Comparison of ENCODE assay signal across 9 mouse cellular contexts in the genomic region with DNA sequence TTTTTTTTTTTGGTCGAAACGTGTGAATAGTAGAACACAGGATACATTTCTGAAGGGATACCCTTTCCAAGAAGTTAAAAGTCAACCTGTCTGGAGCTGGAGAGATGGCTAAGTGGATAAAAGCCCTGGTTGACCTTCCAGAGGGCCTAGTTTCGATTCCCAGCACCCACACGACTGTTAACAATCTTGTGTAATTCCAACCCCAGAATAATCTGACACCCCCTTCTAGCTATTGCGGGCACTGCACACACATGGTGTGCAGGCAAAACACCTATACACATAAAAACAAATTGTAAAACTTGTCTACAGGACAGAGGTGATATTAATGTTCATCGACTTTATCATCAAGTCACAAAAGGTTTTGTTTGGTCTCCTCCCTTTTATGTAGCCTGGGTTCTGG. TPM values are rescaled to one million over a fixed set of nuclear protein-coding genes. Genes with fewer than 3 reads are reported as not detected.
DNase-seq lines count a peak whose midpoint lies in the region; ATAC-seq lines count a peak whose summit lies in the region.
"Had no signal": no experiment of that assay in that cellular context is flagged by ENCODE, and none has a peak within 500 bp of the region (broad histone marks: within the 10 kb centered on the region; RNA-seq: fewer than 3 reads in every experiment).

No protein-coding gene starts in this region.

- peak overlapping the region; percentile 62 for H3K4me2 ChIP-seq in lung, embryonic 15.5 days
- peak overlapping the region; percentile 55 for H3K4me2 ChIP-seq in embryonic facial prominence, embryonic 15.5 days (replicated peaks)
- peak overlapping the region; percentile 68 for H3K4me2 ChIP-seq in neural tube, embryonic 14.5 days (ENCODE audit: low read depth, low read length)

- no peaks in the 10 kb centered on the region for H3K9me3 ChIP-seq in lung, embryonic 15.5 days
- no peaks in the 10 kb centered on the region for H3K9me3 ChIP-seq in embryonic facial prominence, embryonic 15.5 days (replicated peaks)
- H3K9me3 ChIP-seq in limb, embryonic 10.5 days (replicated peaks), result no peaks in the 10 kb centered on the region
- H3K9me3 ChIP-seq in neural tube, embryonic 14.5 days (ENCODE audit: control insufficient read depth, low read length), result no peaks in the 10 kb centered on the region

- no peak for DNase-seq in lung, adult 18-20 months
- DNase-seq in limb, embryonic 10.5 days (ENCODE audit: low spot score), result no peak
- no peak for DNase-seq in right cerebral cortex, adult 18-20 months
- DNase-seq: adrenal gland, postnatal 36 days had no signal

- H3K27me3 ChIP-seq in lung, embryonic 15.5 days, result no peaks in the 10 kb centered on the region
- H3K27me3 ChIP-seq in embryonic facial prominence, embryonic 15.5 days, result no peaks in the 10 kb centered on the region
- no peaks in the 10 kb centered on the region for H3K27me3 ChIP-seq in limb, embryonic 10.5 days (ENCODE audit: low read depth, poor library complexity, severe bottlenecking)
- H3K27me3 ChIP-seq in neural tube, embryonic 14.5 days (ENCODE audit: control insufficient read depth, insufficient read depth, low read length), result no peaks in the 10 kb centered on the region

- ATAC-seq in lung, embryonic 15.5 days (ENCODE audit: borderline replicate concordance, extremely low read depth, low FRiP score, low TSS enrichment), result no peak
- ATAC-seq in embryonic facial prominence, embryonic 15.5 days (ENCODE audit: insufficient number of reproducible peaks, low FRiP score, low TSS enrichment, low read depth), result no peak
- ATAC-seq in neural tube, embryonic 14.5 days (ENCODE audit: low read depth), result no peak
- ATAC-seq in activated CD4-positive, CD25-positive, alpha-beta regulatory T cell, adult 4 months, result no peak
- ATAC-seq in CD4-positive, CD25-positive, alpha-beta regulatory T cell, adult 4 months, result no peak

- H3K4me3 ChIP-seq in lung, embryonic 15.5 days, result peak overlapping the region; percentile 79
- H3K4me3 ChIP-seq in embryonic facial prominence, embryonic 15.5 days (replicated peaks), result peak overlapping the region; percentile 94
- peak overlapping the region; percentile 93 for H3K4me3 ChIP-seq in limb, embryonic 10.5 days
- H3K4me3 ChIP-seq in neural tube, embryonic 14.5 days (ENCODE audit: low read depth, low read length), result peak overlapping the region; percentile 82

- H3K36me3 ChIP-seq in lung, embryonic 15.5 days, result peaks cover 18% of the 10 kb centered on the region; the same call in 1 of the 2 replicates
- H3K36me3 ChIP-seq in embryonic facial prominence, embryonic 15.5 days, result peaks cover 23% of the 10 kb centered on the region
- peaks cover 33% of the 10 kb centered on the region for H3K36me3 ChIP-seq in limb, embryonic 10.5 days
- peaks cover 20% of the 10 kb centered on the region for H3K36me3 ChIP-seq in neural tube, embryonic 14.5 days (ENCODE audit: control insufficient read depth, insufficient read depth, low read length)

- peaks cover 13% of the 10 kb centered on the region for H3K4me1 ChIP-seq in lung, embryonic 15.5 days
- H3K4me1 ChIP-seq in embryonic facial prominence, embryonic 15.5 days, result peaks cover 6% of the 10 kb centered on the region
- peaks cover 13% of the 10 kb centered on the region for H3K4me1 ChIP-seq in limb, embryonic 10.5 days
- H3K4me1 ChIP-seq in neural tube, embryonic 14.5 days (ENCODE audit: control insufficient read depth, insufficient read depth, low read length), result peaks cover 6% of the 10 kb centered on the region; the same call in 1 of the 2 replicates

- H3K9ac ChIP-seq in lung, embryonic 15.5 days, result no peak overlapping the region; the same call in 1 of the 2 replicates
- H3K9ac ChIP-seq in embryonic facial prominence, embryonic 15.5 days, result no peak overlapping the region
- H3K9ac ChIP-seq in neural tube, embryonic 14.5 days (replicated peaks; ENCODE audit: low read depth, low read length), result peak overlapping the region; percentile 74; the same call in 1 of the 2 replicates

- 54% methylated on average over 6 of the region's 6 CpGs for WGBS in lung, embryonic 15.5 days
- 57% methylated on average over 6 of the region's 6 CpGs for WGBS in embryonic facial prominence, embryonic 15.5 days
- 67% methylated on average over 6 of the region's 6 CpGs for WGBS in limb, embryonic 10.5 days
- WGBS in neural tube, embryonic 14.5 days, result 67% methylated on average over 6 of the region's 6 CpGs

- no peak overlapping the region for H3K27ac ChIP-seq in lung, embryonic 15.5 days
- no peak overlapping the region for H3K27ac ChIP-seq in embryonic facial prominence, embryonic 15.5 days (replicated peaks)
- peak overlapping the region; percentile 92; the same call in 1 of the 2 replicates for H3K27ac ChIP-seq in limb, embryonic 10.5 days
- no peak overlapping the region for H3K27ac ChIP-seq in neural tube, embryonic 14.5 days (ENCODE audit: low read depth, low read length)

RNA-seq across cellular contexts. Expression of a gene that starts 0.7 kb away (rescaled TPM):
- not detected in 2 replicates for polyA plus RNA-seq in lung, embryonic 15.5 days (2015; fragmentation: Nextera tagmentation; extraction: Ambion mirVana)
- polyA plus RNA-seq in embryonic facial prominence, embryonic 15.5 days (2015; fragmentation: Nextera tagmentation; extraction: Ambion mirVana), result not detected in 2 replicates
- not detected in 2 replicates for polyA plus RNA-seq in limb, embryonic 10.5 days (2016; fragmentation: Nextera tagmentation; extraction: Ambion mirVana)
- polyA plus RNA-seq in neural tube, embryonic 14.5 days (2014; fragmentation: Nextera tagmentation; extraction: Ambion mirVana), result not detected in 2 replicates
- polyA plus RNA-seq in activated CD4-positive, CD25-positive, alpha-beta regulatory T cell, adult 4 months (2017; shearing (Covaris generic)), result not detected
- not detected for polyA plus RNA-seq in CD4-positive, CD25-positive, alpha-beta regulatory T cell, adult 4 months (2017; shearing (Covaris generic))

RNA-seq across cellular contexts. Expression of a gene that starts 0.8 kb away (rescaled TPM):
- 120 and 130 TPM in 2 replicates for polyA plus RNA-seq in lung, embryonic 15.5 days (2015; fragmentation: Nextera tagmentation; extraction: Ambion mirVana)
- 122 and 124 TPM in 2 replicates for polyA plus RNA-seq in embryonic facial prominence, embryonic 15.5 days (2015; fragmentation: Nextera tagmentation; extraction: Ambion mirVana)
- polyA plus RNA-seq in limb, embryonic 10.5 days (2016; fragmentation: Nextera tagmentation; extraction: Ambion mirVana), result 119 and 132 TPM in 2 replicates
- 82.0 and 91.6 TPM in 2 replicates for polyA plus RNA-seq in neural tube, embryonic 14.5 days (2014; fragmentation: Nextera tagmentation; extraction: Ambion mirVana)
- polyA plus RNA-seq in activated CD4-positive, CD25-positive, alpha-beta regulatory T cell, adult 4 months (2017; shearing (Covaris generic)), result 100 to 1,000 TPM; 254 to 296 TPM
- polyA plus RNA-seq in CD4-positive, CD25-positive, alpha-beta regulatory T cell, adult 4 months (2017; shearing (Covaris generic)), result 100 to 1,000 TPM; 203 to 275 TPM

RNA-seq across cellular contexts. Expression of a gene that starts 5.6 kb away (rescaled TPM):
- 0.65 and 0.69 TPM in 2 replicates for polyA plus RNA-seq in lung, embryonic 15.5 days (2015; fragmentation: Nextera tagmentation; extraction: Ambion mirVana)
- polyA plus RNA-seq in embryonic facial prominence, embryonic 15.5 days (2015; fragmentation: Nextera tagmentation; extraction: Ambion mirVana), result 1.8 and 4.2 TPM in 2 replicates
- polyA plus RNA-seq in limb, embryonic 10.5 days (2016; fragmentation: Nextera tagmentation; extraction: Ambion mirVana), result 0.10 TPM in 1 of 2 replicates, not detected in the other
- 0.62 and 0.66 TPM in 2 replicates for polyA plus RNA-seq in neural tube, embryonic 14.5 days (2014; fragmentation: Nextera tagmentation; extraction: Ambion mirVana)
- under 1 TPM in 1 of 2 experiments, not detected in 1; 0.61 TPM for polyA plus RNA-seq in activated CD4-positive, CD25-positive, alpha-beta regulatory T cell, adult 4 months (2017; shearing (Covaris generic))
- under 1 TPM in 1 of 2 experiments, not detected in 1; 0.24 TPM for polyA plus RNA-seq in CD4-positive, CD25-positive, alpha-beta regulatory T cell, adult 4 months (2017; shearing (Covaris generic))

RNA-seq across cellular contexts. Expression of a gene that starts 14.4 kb away (rescaled TPM):
- polyA plus RNA-seq in lung, embryonic 15.5 days (2015; fragmentation: Nextera tagmentation; extraction: Ambion mirVana), result 10.3 and 10.8 TPM in 2 replicates
- polyA plus RNA-seq in embryonic facial prominence, embryonic 15.5 days (2015; fragmentation: Nextera tagmentation; extraction: Ambion mirVana), result 5.2 and 9.7 TPM in 2 replicates
- polyA plus RNA-seq in limb, embryonic 10.5 days (2016; fragmentation: Nextera tagmentation; extraction: Ambion mirVana), result 1.3 and 3.1 TPM in 2 replicates
- polyA plus RNA-seq in neural tube, embryonic 14.5 days (2014; fragmentation: Nextera tagmentation; extraction: Ambion mirVana), result 0.62 and 0.71 TPM in 2 replicates
- polyA plus RNA-seq in activated CD4-positive, CD25-positive, alpha-beta regulatory T cell, adult 4 months (2017; shearing (Covaris generic)), result 1 to 10 TPM; 5.8 to 6.1 TPM
- polyA plus RNA-seq in CD4-positive, CD25-positive, alpha-beta regulatory T cell, adult 4 months (2017; shearing (Covaris generic)), result 1 to 10 TPM; 2.3 to 6.2 TPM

RNA-seq across cellular contexts. Expression of a gene that starts 53.0 kb away (rescaled TPM):
- polyA plus RNA-seq in lung, embryonic 15.5 days (2015; fragmentation: Nextera tagmentation; extraction: Ambion mirVana), result 0.05 TPM in 1 of 2 replicates, not detected in the other
- polyA plus RNA-seq in embryonic facial prominence, embryonic 15.5 days (2015; fragmentation: Nextera tagmentation; extraction: Ambion mirVana), result not detected in 2 replicates
- not detected in 2 replicates for polyA plus RNA-seq in limb, embryonic 10.5 days (2016; fragmentation: Nextera tagmentation; extraction: Ambion mirVana)
- not detected in 2 replicates for polyA plus RNA-seq in neural tube, embryonic 14.5 days (2014; fragmentation: Nextera tagmentation; extraction: Ambion mirVana)
- not detected for polyA plus RNA-seq in activated CD4-positive, CD25-positive, alpha-beta regulatory T cell, adult 4 months (2017; shearing (Covaris generic))
- not detected for polyA plus RNA-seq in CD4-positive, CD25-positive, alpha-beta regulatory T cell, adult 4 months (2017; shearing (Covaris generic))
